Mouse (Mus musculus): Measurements from ENCODE around the gene Nsun2. TPM values are rescaled to one million over a fixed set of nuclear protein-coding genes. Genes with fewer than 3 reads are reported as not detected.

Nsun2 gene
- polyA plus RNA-seq, 1 experiment from 2014 or later = 125 TPM

- H3K36me3 ChIP-seq (ENCODE audit: control insufficient read depth, insufficient read depth, low read length) = no peaks in the 10 kb centered on the region
- no peak overlapping the region for H3K9ac ChIP-seq (ENCODE audit: low read length)
- ATAC-seq (ENCODE audit: low FRiP score) = no peak
- no peak overlapping the region for H3K27ac ChIP-seq (ENCODE audit: low read depth, low read length)
- H3K4me3 ChIP-seq (ENCODE audit: low read depth, low read length) = no peak overlapping the region
- no peaks in the 10 kb centered on the region for H3K4me1 ChIP-seq (ENCODE audit: control insufficient read depth, insufficient read depth, low read length)
- no peak overlapping the region for H3K4me2 ChIP-seq
- no peak for DNase-seq (ENCODE audit: low spot score, missing footprints)
- no peaks in the 10 kb centered on the region for H3K27me3 ChIP-seq (ENCODE audit: control insufficient read depth, insufficient read depth, low read length)
- H3K9me3 ChIP-seq (ENCODE audit: control insufficient read depth, low read length) = no peaks in the 10 kb centered on the region
- WGBS = 50% methylated on average over 10 of the region's 10 CpGs
Observed at GRCm38 (mm10) chr13:69586337-69586736, 52.8 kb downstream of the Nsun2 start.

DNA sequence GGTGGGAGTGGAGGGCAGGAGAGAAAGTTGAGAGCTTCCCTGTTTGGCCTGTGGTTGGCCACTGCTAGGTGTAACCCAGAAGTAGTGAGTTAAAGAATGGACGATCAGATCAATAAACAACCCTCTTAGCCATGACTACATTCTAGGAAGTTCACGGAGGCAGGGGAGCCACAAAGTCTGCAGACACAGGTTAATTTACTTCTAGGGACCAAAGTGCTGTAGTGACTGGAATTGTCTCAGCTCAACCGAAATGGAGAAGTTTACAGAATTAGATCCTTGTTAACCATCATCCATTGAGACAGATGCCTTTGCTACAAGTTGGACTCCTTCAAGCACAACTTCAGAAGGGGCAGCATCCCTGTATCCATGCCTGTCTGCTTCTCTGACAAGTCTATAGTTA is 54.3 kb downstream of the Nsun2 start:
- no peak overlapping the region for H3K27ac ChIP-seq (ENCODE audit: low read depth, low read length)
- ATAC-seq (ENCODE audit: low FRiP score) (no peak), DNase-seq (ENCODE audit: low spot score, missing footprints) (no peak)
- no peak overlapping the region for H3K9ac ChIP-seq (ENCODE audit: low read length)
- H3K27me3 ChIP-seq (ENCODE audit: control insufficient read depth, insufficient read depth, low read length) = no peaks in the 10 kb centered on the region
- H3K4me3 ChIP-seq (ENCODE audit: low read depth, low read length) = no peak overlapping the region
- H3K36me3 ChIP-seq (ENCODE audit: control insufficient read depth, insufficient read depth, low read length) = no peaks in the 10 kb centered on the region
- no peak overlapping the region for H3K4me2 ChIP-seq
- WGBS = 88% methylated on average over 3 of the region's 3 CpGs
- H3K9me3 ChIP-seq (ENCODE audit: control insufficient read depth, low read length) = no peaks in the 10 kb centered on the region
- H3K4me1 ChIP-seq (ENCODE audit: control insufficient read depth, insufficient read depth, low read length) = no peaks in the 10 kb centered on the region

DNA sequence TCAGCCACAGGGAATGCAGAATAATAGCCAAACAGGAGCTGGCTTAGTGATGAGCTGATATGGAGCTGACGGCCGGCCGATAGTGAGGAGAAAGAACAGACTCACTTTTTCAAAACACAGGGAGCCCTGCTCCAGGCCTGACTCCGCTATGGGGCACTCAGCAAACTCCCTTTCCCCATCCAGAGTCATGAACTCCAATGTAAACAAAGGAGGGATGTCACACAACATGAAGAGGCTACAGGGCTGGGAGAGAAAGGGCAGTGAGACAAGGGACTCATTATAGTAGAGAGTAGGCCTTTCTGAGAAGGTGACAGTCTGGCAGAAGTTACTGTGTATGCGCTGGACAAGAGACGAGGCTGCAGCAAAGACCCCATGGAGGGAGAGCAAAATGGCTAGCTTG is 54.7 kb downstream of the Nsun2 start:
- DNase-seq (ENCODE audit: low spot score, missing footprints) (no peak), ATAC-seq (ENCODE audit: low FRiP score) (no peak)
- Histone ChIP-seq H3K9ac (ENCODE audit: low read length) (no peak overlapping the region), H3K4me2 (no peak overlapping the region), H3K27ac (ENCODE audit: low read depth, low read length) (no peak overlapping the region), H3K27me3 (ENCODE audit: control insufficient read depth, insufficient read depth, low read length) (no peaks in the 10 kb centered on the region), H3K9me3 (ENCODE audit: control insufficient read depth, low read length) (no peaks in the 10 kb centered on the region), H3K4me1 (ENCODE audit: control insufficient read depth, insufficient read depth, low read length) (no peaks in the 10 kb centered on the region), H3K36me3 (ENCODE audit: control insufficient read depth, insufficient read depth, low read length) (no peaks in the 10 kb centered on the region), H3K4me3 (ENCODE audit: low read depth, low read length) (no peak overlapping the region)
- 83% methylated on average over 6 of the region's 6 CpGs for WGBS

DNA sequence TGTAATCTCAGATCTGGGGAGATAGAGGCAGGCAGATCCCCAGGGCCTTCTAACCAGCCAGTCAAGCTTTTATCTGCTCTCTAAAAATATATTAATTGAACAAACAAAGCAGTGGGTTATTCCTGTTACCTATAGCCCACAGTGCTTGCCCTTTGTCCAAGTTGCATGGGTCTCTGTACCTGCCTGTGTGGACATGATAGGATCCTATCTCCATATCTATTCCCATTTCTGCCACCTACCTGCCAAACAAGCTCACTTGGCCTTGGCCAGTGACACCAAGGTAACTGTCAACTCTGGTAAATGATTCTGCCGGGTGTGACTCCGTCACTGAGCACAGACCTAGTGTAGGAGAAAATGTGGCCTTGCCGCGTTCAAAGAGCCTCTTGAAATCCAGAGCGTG is 57.8 kb downstream of the Nsun2 start:
- Histone ChIP-seq H3K36me3 (ENCODE audit: control insufficient read depth, insufficient read depth, low read length) (no peaks in the 10 kb centered on the region), H3K9ac (ENCODE audit: low read length) (no peak overlapping the region), H3K4me1 (ENCODE audit: control insufficient read depth, insufficient read depth, low read length) (no peaks in the 10 kb centered on the region), H3K27me3 (ENCODE audit: control insufficient read depth, insufficient read depth, low read length) (no peaks in the 10 kb centered on the region), H3K9me3 (ENCODE audit: control insufficient read depth, low read length) (no peaks in the 10 kb centered on the region), H3K27ac (ENCODE audit: low read depth, low read length) (no peak overlapping the region), H3K4me2 (no peak overlapping the region), H3K4me3 (ENCODE audit: low read depth, low read length) (no peak overlapping the region)
- DNase-seq (ENCODE audit: low spot score, missing footprints) = no peak
- ATAC-seq (ENCODE audit: low FRiP score) = no peak
- WGBS = 97% methylated on average over 5 of the region's 5 CpGs

GRCm38 (mm10) chr13:69592226-69592625 is 58.7 kb downstream of the Nsun2 start:
- no peaks in the 10 kb centered on the region for H3K27me3 ChIP-seq (ENCODE audit: control insufficient read depth, insufficient read depth, low read length)
- H3K36me3 ChIP-seq (ENCODE audit: control insufficient read depth, insufficient read depth, low read length) = no peaks in the 10 kb centered on the region
- H3K4me3 ChIP-seq (ENCODE audit: low read depth, low read length) = no peak overlapping the region
- DNase-seq (ENCODE audit: low spot score, missing footprints) = no peak
- WGBS = 87% methylated on average over 8 of the region's 8 CpGs
- H3K9ac ChIP-seq (ENCODE audit: low read length) = no peak overlapping the region
- no peak overlapping the region for H3K27ac ChIP-seq (ENCODE audit: low read depth, low read length)
- H3K4me2 ChIP-seq = no peak overlapping the region
- no peaks in the 10 kb centered on the region for H3K9me3 ChIP-seq (ENCODE audit: control insufficient read depth, low read length)
- no peak for ATAC-seq (ENCODE audit: low FRiP score)
- no peaks in the 10 kb centered on the region for H3K4me1 ChIP-seq (ENCODE audit: control insufficient read depth, insufficient read depth, low read length)

GRCm38 (mm10) chr13:69593453-69593852 is 59.9 kb downstream of the Nsun2 start:
- no peaks in the 10 kb centered on the region for H3K27me3 ChIP-seq (ENCODE audit: control insufficient read depth, insufficient read depth, low read length)
- H3K27ac ChIP-seq (ENCODE audit: low read depth, low read length) = no peak overlapping the region
- DNase-seq (ENCODE audit: low spot score, missing footprints) = peak; percentile 8
- no peaks in the 10 kb centered on the region for H3K4me1 ChIP-seq (ENCODE audit: control insufficient read depth, insufficient read depth, low read length)
- no peak overlapping the region for H3K4me3 ChIP-seq (ENCODE audit: low read depth, low read length)
- no peak for ATAC-seq (ENCODE audit: low FRiP score)
- no peaks in the 10 kb centered on the region for H3K9me3 ChIP-seq (ENCODE audit: control insufficient read depth, low read length)
- 84% methylated on average over 8 of the region's 8 CpGs for WGBS
- H3K36me3 ChIP-seq (ENCODE audit: control insufficient read depth, insufficient read depth, low read length) = no peaks in the 10 kb centered on the region
- H3K9ac ChIP-seq (ENCODE audit: low read length) = no peak overlapping the region
- H3K4me2 ChIP-seq = no peak overlapping the region

- H3K27me3 ChIP-seq (ENCODE audit: control insufficient read depth, insufficient read depth, low read length) = no peaks in the 10 kb centered on the region
Observed at GRCm38 (mm10) chr13:69594577-69595256, 61.2 kb downstream of the Nsun2 start.

GRCm38 (mm10) chr13:69595911-69596310 is 62.4 kb downstream of the Nsun2 start:
- 89% methylated on average over 6 of the region's 6 CpGs for WGBS
- Histone ChIP-seq H3K27ac (ENCODE audit: low read depth, low read length) (no peak overlapping the region), H3K36me3 (ENCODE audit: control insufficient read depth, insufficient read depth, low read length) (no peaks in the 10 kb centered on the region), H3K4me2 (no peak overlapping the region), H3K9me3 (ENCODE audit: control insufficient read depth, low read length) (no peaks in the 10 kb centered on the region), H3K27me3 (ENCODE audit: control insufficient read depth, insufficient read depth, low read length) (no peaks in the 10 kb centered on the region), H3K9ac (ENCODE audit: low read length) (no peak overlapping the region), H3K4me1 (ENCODE audit: control insufficient read depth, insufficient read depth, low read length) (no peaks in the 10 kb centered on the region), H3K4me3 (ENCODE audit: low read depth, low read length) (no peak overlapping the region)
- no peak for DNase-seq (ENCODE audit: low spot score, missing footprints)
- no peak for ATAC-seq (ENCODE audit: low FRiP score)

More at GRCm38 (mm10) chr13:69594577-69595256, 61.2 kb downstream of the Nsun2 start:
- Histone ChIP-seq H3K4me3 (ENCODE audit: low read depth, low read length) (no peak overlapping the region), H3K9ac (ENCODE audit: low read length) (no peak overlapping the region), H3K4me2 (no peak overlapping the region), H3K36me3 (ENCODE audit: control insufficient read depth, insufficient read depth, low read length) (no peaks in the 10 kb centered on the region), H3K27ac (ENCODE audit: low read depth, low read length) (no peak overlapping the region), H3K9me3 (ENCODE audit: control insufficient read depth, low read length) (no peaks in the 10 kb centered on the region), H3K4me1 (ENCODE audit: control insufficient read depth, insufficient read depth, low read length) (no peaks in the 10 kb centered on the region)
- ATAC-seq (ENCODE audit: low FRiP score) (no peak), DNase-seq (ENCODE audit: low spot score, missing footprints) (no peak)
- whole genome bisulfite sequencing = 87% methylated on average over 7 of the region's 7 CpGs

GRCm38 (mm10) chr13:69596515-69596914 is 63.0 kb downstream of the Nsun2 start:
- DNase-seq (ENCODE audit: low spot score, missing footprints) = no peak
- Histone ChIP-seq H3K4me3 (ENCODE audit: low read depth, low read length) (no peak overlapping the region), H3K27ac (ENCODE audit: low read depth, low read length) (no peak overlapping the region), H3K4me2 (no peak overlapping the region), H3K4me1 (ENCODE audit: control insufficient read depth, insufficient read depth, low read length) (no peaks in the 10 kb centered on the region), H3K27me3 (ENCODE audit: control insufficient read depth, insufficient read depth, low read length) (no peaks in the 10 kb centered on the region), H3K9me3 (ENCODE audit: control insufficient read depth, low read length) (no peaks in the 10 kb centered on the region), H3K36me3 (ENCODE audit: control insufficient read depth, insufficient read depth, low read length) (no peaks in the 10 kb centered on the region), H3K9ac (ENCODE audit: low read length) (no peak overlapping the region)
- 91% methylated on average over 2 of the region's 2 CpGs for WGBS
- ATAC-seq (ENCODE audit: low FRiP score) = no peak

All from midbrain, embryonic 11.5 days (tissue).